ENCODE assay signal across 8 mouse cellular contexts in the genomic region with DNA sequence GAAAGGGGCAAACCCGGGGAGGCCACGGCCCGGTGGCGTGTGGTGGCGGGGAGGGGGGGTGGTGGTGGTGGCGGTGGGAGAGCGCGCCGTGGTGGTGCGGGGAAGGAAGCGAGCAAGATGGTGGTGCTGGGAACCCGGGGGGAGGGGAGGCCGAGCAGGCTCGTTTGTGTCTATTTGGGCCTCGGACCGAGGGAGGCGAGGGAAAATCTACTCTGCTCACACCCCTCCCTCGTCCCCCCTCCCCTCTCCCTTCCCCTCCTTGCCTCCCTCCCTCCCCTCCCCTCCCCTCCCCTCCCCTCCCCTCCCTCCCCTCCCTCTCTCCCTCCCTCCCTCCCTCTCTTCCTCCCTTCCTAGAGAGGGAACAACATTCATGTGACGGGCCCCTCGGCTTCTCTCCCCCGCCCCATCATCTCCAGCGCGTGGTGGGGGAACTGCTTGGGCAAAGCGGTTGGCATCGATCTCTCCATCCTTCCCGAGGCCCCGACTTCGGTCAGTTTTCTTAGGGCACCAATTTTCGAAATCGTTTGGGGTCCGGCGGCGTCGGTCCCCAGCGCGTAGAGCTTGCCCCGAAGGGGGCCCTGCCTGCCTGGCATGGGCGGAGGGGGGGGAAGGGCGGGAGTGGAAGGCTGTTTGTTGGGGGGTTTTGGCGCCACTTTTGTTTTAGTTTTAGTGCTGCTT. TPM values are rescaled to one million over a fixed set of nuclear protein-coding genes. Genes with fewer than 3 reads are reported as not detected.
A peak's percentile ranks its signal among the peaks of the same experiment; 100 is the strongest.
DNase-seq lines count a peak whose midpoint lies in the region; ATAC-seq and TF ChIP-seq lines count a peak whose summit lies in the region.

No protein-coding gene starts in this region.

- ATAC-seq in erythroblast, adult 5-6 weeks (replicated peaks; ENCODE audit: low FRiP score, poor library complexity, severe bottlenecking), result no peak
- ATAC-seq in monocyte, adult 5-6 weeks (replicated peaks; ENCODE audit: insufficient number of reproducible peaks, low FRiP score, low TSS enrichment, poor library complexity, severe bottlenecking), result peak; percentile 42

- H3K4me1 ChIP-seq in erythroblast, embryonic 14.5 days (ENCODE audit: control insufficient read depth), result peaks cover 15% of the 10 kb centered on the region
- peaks cover 4% of the 10 kb centered on the region; the same call in 1 of the 2 replicates for H3K4me1 ChIP-seq in embryonic facial prominence, embryonic 10.5 days
- H3K4me1 ChIP-seq in heart, adult 2 months (ENCODE audit: control insufficient read depth, insufficient read depth, low read length), result no peaks in the 10 kb centered on the region; the same call in 1 of the 2 replicates

- H3K4me3 ChIP-seq in erythroblast, embryonic 14.5 days (replicated peaks), result peak overlapping the region; percentile 84
- peak overlapping the region; percentile 70 for H3K4me3 ChIP-seq in embryonic facial prominence, embryonic 10.5 days
- H3K4me3 ChIP-seq in heart, adult 2 months, result peak overlapping the region; percentile 63

- 0 out of 2 replicates have a peak, but pooled peaks have one; percentile 22 for TF ChIP-seq POLR2A in heart, adult 2 months (IDR thresholded peaks at IDR 0.05; ENCODE audit: insufficient read depth, low read depth, low read length)

- peak overlapping the region; percentile 98 for H3K27ac ChIP-seq in embryonic facial prominence, embryonic 10.5 days (replicated peaks)
- peak overlapping the region; percentile 99 for H3K27ac ChIP-seq in heart, adult 2 months

- no peaks in the 10 kb centered on the region; the same call in 1 of the 2 replicates for H3K27me3 ChIP-seq in erythroblast, embryonic 14.5 days (ENCODE audit: control insufficient read depth)
- no peaks in the 10 kb centered on the region for H3K27me3 ChIP-seq in embryonic facial prominence, embryonic 10.5 days (replicated peaks; ENCODE audit: low read depth, poor library complexity, severe bottlenecking)
- H3K27me3 ChIP-seq in heart, adult 2 months (ENCODE audit: control insufficient read depth, insufficient read depth, low read length), result no peaks in the 10 kb centered on the region

- intact Hi-C loops in heart, adult 2 months (cut with DNase I), result loop anchor here (1.0 to 5.0 kb wide), 2 partner anchors 52 to 82 kb away; no protein-coding TSS in a partner anchor

- no peak for TF ChIP-seq EP300 in heart, adult 2 months (IDR thresholded peaks at IDR 0.05; ENCODE audit: insufficient read depth, low read depth, low read length)

- no peaks in the 10 kb centered on the region for H3K36me3 ChIP-seq in erythroblast, embryonic 14.5 days (ENCODE audit: control insufficient read depth)
- no peaks in the 10 kb centered on the region for H3K36me3 ChIP-seq in embryonic facial prominence, embryonic 10.5 days (replicated peaks)
- no peaks in the 10 kb centered on the region; the same call in 1 of the 2 replicates for H3K36me3 ChIP-seq in heart, adult 2 months (ENCODE audit: control insufficient read depth, insufficient read depth, low read length)

- H3K9me3 ChIP-seq in erythroblast, embryonic 14.5 days (ENCODE audit: control insufficient read depth, low read length), result peaks cover 4% of the 10 kb centered on the region
- H3K9me3 ChIP-seq in embryonic facial prominence, embryonic 10.5 days, result 0 out of 2 replicates have a peak, but pooled peaks cover 4% of the 10 kb centered on the region

- TF ChIP-seq CTCF in heart, adult 2 months (IDR thresholded peaks at IDR 0.05), result no peak

- H3K9ac ChIP-seq in heart, adult 2 months (ENCODE audit: low read depth, low read length), result peak overlapping the region; percentile 100

- peak; percentile 91 for DNase-seq in embryonic facial prominence, embryonic 10.5 days (ENCODE audit: low spot score)
- DNase-seq in heart, adult 2 months, result peak; percentile 76 to 83
- peak; percentile 72 to 75 for DNase-seq in kidney, adult 8-10 months
- DNase-seq in liver, result peak; percentile 86
- DNase-seq in spleen, postnatal 4 days (ENCODE audit: low spot score in 2 of 2), result peak; percentile 71 to 84

- WGBS in embryonic facial prominence, embryonic 10.5 days, result 22% methylated on average over 33 of the region's 40 CpGs
- WGBS in heart, adult 2 months, result 5% methylated on average over 18 of the region's 40 CpGs

- no peaks in the 10 kb centered on the region for H3K79me2 ChIP-seq in heart, adult 2 months (replicated peaks; ENCODE audit: control insufficient read depth, insufficient read depth, low read length)

RNA-seq across cellular contexts. Expression of a gene that starts 1.4 kb away (rescaled TPM):
- 0.69 and 0.80 TPM in 2 replicates for polyA plus RNA-seq in erythroblast, embryonic 14.5 days (2012)
- 57.6 and 65.8 TPM in 2 replicates for total RNA-seq in erythroblast, adult 5-6 weeks (2015; ENCODE audit: low replicate concordance)
- total RNA-seq in erythroblast, adult 5-6 weeks (2017; ENCODE audit: low replicate concordance), result 153 and 155 TPM in 2 replicates
- polyA plus RNA-seq in embryonic facial prominence, embryonic 10.5 days (2016; fragmentation: Nextera tagmentation; extraction: Ambion mirVana), result 43.2 and 45.5 TPM in 2 replicates
- 10 to 100 TPM; 38.2 to 41.8 TPM for total RNA-seq in heart, adult 2 months (2021)
- 5.6 and 13.2 TPM in 2 replicates for polyA plus RNA-seq in heart, adult 2 months (2012; rRNA removed)
- 312 to 329 TPM (median 314 TPM) in 3 replicates for total RNA-seq in monocyte, adult 5-6 weeks (2017)
